Mouse (Mus musculus): ENCODE measurements around the gene Tmem131l.

- TF ChIP-seq CTCF (IDR thresholded peaks at IDR 0.05; ENCODE audit: low read depth) (no peak), EP300 (optimal IDR thresholded peaks at IDR 0.05) (no peak)
These were observed 48.1 kb downstream of the Tmem131l start for GRCm38 (mm10) chr3:83991691-83992524.

Measured in stomach, postnatal 0 days (tissue).